ENCODE assay signal across 15 mouse cellular contexts in the genomic region with DNA sequence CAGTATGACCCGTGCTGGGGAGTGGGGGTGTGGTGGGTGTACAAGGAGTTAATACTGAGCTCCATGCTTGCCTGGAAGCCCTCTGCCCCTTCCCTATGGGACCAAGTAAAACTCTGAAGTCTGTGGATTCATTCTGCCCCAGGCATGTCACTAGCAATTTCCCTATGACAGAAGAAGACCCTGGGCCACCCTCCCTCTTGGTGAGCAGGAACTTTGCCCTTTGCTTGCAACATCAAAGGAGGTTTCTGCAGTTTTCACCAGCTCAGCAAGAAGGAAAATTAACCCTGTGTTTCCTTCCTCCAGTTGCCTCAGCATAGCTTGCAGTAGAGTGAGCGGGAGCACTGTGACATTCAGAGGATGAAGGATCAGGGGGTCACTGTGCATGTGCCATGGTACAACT. TPM values are rescaled to one million over a fixed set of nuclear protein-coding genes. Genes with fewer than 3 reads are reported as not detected.
DNase-seq lines count a peak whose midpoint lies in the region; ATAC-seq and TF ChIP-seq lines count a peak whose summit lies in the region.
"Had no signal": no experiment of that assay in that cellular context is flagged by ENCODE, and none has a peak within 500 bp of the region (broad histone marks: within the 10 kb centered on the region; RNA-seq: fewer than 3 reads in every experiment).

No protein-coding gene starts in this region.

- WGBS in forebrain, embryonic 10.5 days = 20% methylated on average over 2 of the region's 2 CpGs
- 32% methylated on average over 2 of the region's 2 CpGs for WGBS in hindbrain, embryonic 15.5 days
- WGBS in midbrain, embryonic 14.5 days = 31% methylated on average over 2 of the region's 2 CpGs

- H3K9me3 ChIP-seq in forebrain, embryonic 10.5 days = no peaks in the 10 kb centered on the region
- H3K9me3 ChIP-seq in hindbrain, embryonic 15.5 days = no peaks in the 10 kb centered on the region
- H3K9me3 ChIP-seq in midbrain, embryonic 14.5 days (ENCODE audit: control insufficient read depth, low read length) = no peaks in the 10 kb centered on the region

- peaks cover 22% of the 10 kb centered on the region for H3K27me3 ChIP-seq in forebrain, embryonic 10.5 days (ENCODE audit: poor library complexity, severe bottlenecking)
- no peaks in the 10 kb centered on the region for H3K27me3 ChIP-seq in hindbrain, embryonic 15.5 days
- no peaks in the 10 kb centered on the region for H3K27me3 ChIP-seq in midbrain, embryonic 14.5 days (ENCODE audit: control insufficient read depth, insufficient read depth, low read length)

- H3K36me3 ChIP-seq in forebrain, embryonic 10.5 days (replicated peaks) = no peaks in the 10 kb centered on the region
- H3K36me3 ChIP-seq in hindbrain, embryonic 15.5 days = no peaks in the 10 kb centered on the region
- H3K36me3 ChIP-seq in midbrain, embryonic 14.5 days (ENCODE audit: control insufficient read depth, insufficient read depth, low read length) = no peaks in the 10 kb centered on the region

- ATAC-seq in hindbrain, embryonic 15.5 days (ENCODE audit: low FRiP score, low read depth) = no peak
- no peak for ATAC-seq in midbrain, embryonic 14.5 days (ENCODE audit: low FRiP score, low TSS enrichment)
- ATAC-seq in frontal cortex, adult (ENCODE audit: low TSS enrichment) = no peak
- ATAC-seq: liver, postnatal 0 days; Patski had no signal

- H3K27ac ChIP-seq in forebrain, embryonic 10.5 days = no peak overlapping the region
- H3K27ac ChIP-seq in hindbrain, embryonic 15.5 days (replicated peaks) = peak overlapping the region; percentile 90
- peak overlapping the region; percentile 14; the same call in 1 of the 2 replicates for H3K27ac ChIP-seq in midbrain, embryonic 14.5 days (replicated peaks; ENCODE audit: low read depth, low read length)
- H3K27ac ChIP-seq in left cerebral cortex, adult 2 months = no peak overlapping the region

- intact Hi-C loops in left cerebral cortex, adult 2 months (cut with DNase I) = no loop called here

- peak overlapping the region; percentile 24 for H3K9ac ChIP-seq in hindbrain, embryonic 15.5 days
- peak overlapping the region; percentile 21; the same call in 1 of the 2 replicates for H3K9ac ChIP-seq in midbrain, embryonic 14.5 days (replicated peaks; ENCODE audit: low read length)
- H3K9ac ChIP-seq: liver, postnatal 0 days had no signal

- H3K4me1 ChIP-seq in forebrain, embryonic 10.5 days = peaks cover 60% of the 10 kb centered on the region
- H3K4me1 ChIP-seq in hindbrain, embryonic 15.5 days (replicated peaks) = peaks cover 44% of the 10 kb centered on the region
- H3K4me1 ChIP-seq in midbrain, embryonic 14.5 days (ENCODE audit: control insufficient read depth, insufficient read depth, low read length) = peaks cover 41% of the 10 kb centered on the region

- DNase-seq in embryo, embryonic 10.5 days (ENCODE audit: low spot score) = peak; percentile 76
- DNase-seq in forebrain, embryonic 10.5 days (ENCODE audit: extremely low spot score, low spot score) = peak; percentile 27
- peak; percentile 51 for DNase-seq in midbrain, embryonic 14.5 days
- no peak for DNase-seq in thymus, postnatal 14 days
- DNase-seq in left cerebral cortex, adult 2 months (ENCODE audit: extremely low spot score in 1 of 2, low spot score in 2 of 2) = no peak
- no peak for DNase-seq in urinary bladder, adult 18-20 months (ENCODE audit: low spot score in 2 of 2)
- DNase-seq: adrenal gland, postnatal 10 days; cerebellum, adult 11 months; gastrocnemius, postnatal 36 days; liver, postnatal 0 days; thymus, postnatal 36 days had no signal

- H3K4me3 ChIP-seq in forebrain, embryonic 10.5 days = no peak overlapping the region
- H3K4me3 ChIP-seq in hindbrain, embryonic 15.5 days = peak overlapping the region; percentile 82
- H3K4me3 ChIP-seq in midbrain, embryonic 14.5 days (replicated peaks; ENCODE audit: low read depth, low read length) = peak overlapping the region; percentile 65
- H3K4me3 ChIP-seq in left cerebral cortex, adult 2 months = no peak overlapping the region

- peak overlapping the region; percentile 51 for H3K4me2 ChIP-seq in hindbrain, embryonic 15.5 days
- peak overlapping the region; percentile 59 for H3K4me2 ChIP-seq in midbrain, embryonic 14.5 days (ENCODE audit: low read length)

- no peak for TF ChIP-seq CTCF in left cerebral cortex, adult 2 months (IDR thresholded peaks at IDR 0.05)

RNA-seq across cellular contexts. Expression of gene Gap43, which starts 3.8 kb away (rescaled TPM):
- 34.5 and 39.4 TPM in 2 replicates for polyA plus RNA-seq in forebrain, embryonic 10.5 days (2016; fragmentation: Nextera tagmentation; extraction: Ambion mirVana)
- polyA plus RNA-seq in hindbrain, embryonic 15.5 days (2015; fragmentation: Nextera tagmentation; extraction: Ambion mirVana) = 1,448 and 1,507 TPM in 2 replicates
- polyA plus RNA-seq in midbrain, embryonic 14.5 days (2014; fragmentation: Nextera tagmentation; extraction: Ambion mirVana) = 1,427 and 1,759 TPM in 2 replicates
- total RNA-seq in left cerebral cortex, adult 2 months (2021) = 100 to 1,000 TPM; 302 to 315 TPM
- total RNA-seq: megakaryocyte-erythroid progenitor cell, adult 5-6 weeks had no signal
- polyA plus RNA-seq: Patski had no signal

Comparison
In these comparisons a context has a peak if more than half of its experiments do, and no peak if none do; other contexts are left out.
1. DNase-seq: peak in embryo, embryonic 10.5 days (single experiment), forebrain, embryonic 10.5 days (single experiment) and midbrain, embryonic 14.5 days (single experiment); none in thymus, postnatal 14 days (single experiment), left cerebral cortex, adult 2 months (0 of 2) and urinary bladder, adult 18-20 months (0 of 2).
2. H3K27ac ChIP-seq: peak in hindbrain, embryonic 15.5 days (single experiment) and midbrain, embryonic 14.5 days (single experiment); none in forebrain, embryonic 10.5 days (single experiment) and left cerebral cortex, adult 2 months (single experiment).
3. H3K4me3 ChIP-seq: peak in hindbrain, embryonic 15.5 days (single experiment) and midbrain, embryonic 14.5 days (single experiment); none in forebrain, embryonic 10.5 days (single experiment) and left cerebral cortex, adult 2 months (single experiment).
4. RNA of gene Gap43, which starts 3.8 kb away (polyA plus RNA-seq): 1,448 to 1,507 TPM in hindbrain, embryonic 15.5 days and 1,427 to 1,759 TPM in midbrain, embryonic 14.5 days; 34.5 to 39.4 TPM in forebrain, embryonic 10.5 days; every median in the first group is over 10 times any median in the second.